Mouse (Mus musculus): Measurements from ENCODE around the gene Tnni3. TPM values are rescaled to one million over a fixed set of nuclear protein-coding genes. Genes with fewer than 3 reads are reported as not detected.

Tnni3 gene
- 7.0 TPM for polyA plus RNA-seq (2014; fragmentation: Illumina TruSeq; extraction: RNeasy Lipid Tissue Mini Kit (QIAGEN cat#74804); ENCODE audit: low read depth, low replicate concordance)

DNA sequence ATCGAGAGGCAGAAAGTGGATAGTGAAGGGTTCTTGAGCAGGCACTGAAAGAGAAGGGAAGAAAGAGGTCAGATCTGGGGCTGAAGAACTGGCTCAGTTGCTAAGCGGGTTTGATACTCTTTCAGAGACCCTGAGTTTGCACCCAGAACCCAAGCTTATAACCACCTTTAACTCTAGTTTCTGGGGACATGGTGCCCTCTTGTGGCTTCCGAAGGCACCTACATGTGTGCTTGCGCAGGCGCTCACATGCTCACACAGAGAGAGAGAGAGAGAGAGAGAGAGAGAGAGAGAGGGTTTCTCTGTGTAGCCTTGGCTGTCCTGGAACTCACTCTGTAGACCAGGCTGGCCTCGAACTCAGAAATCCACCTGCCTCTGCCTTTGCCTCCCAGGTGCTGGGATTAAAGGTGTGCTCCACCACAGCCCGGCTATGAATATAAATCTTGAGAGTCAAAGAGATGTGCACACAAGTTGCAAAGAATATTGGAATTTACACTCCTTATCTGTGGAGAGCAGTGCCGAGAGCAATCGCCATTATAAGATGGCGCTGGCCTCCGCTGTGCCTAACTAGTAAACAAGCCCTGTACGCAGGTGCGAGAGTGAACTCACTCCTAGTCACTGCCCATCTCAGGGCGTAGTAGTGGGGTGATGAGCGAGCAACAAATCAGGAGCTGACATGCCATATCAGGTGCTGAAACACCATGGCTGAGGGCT, at the start of gene Tnni3:
Tnni3 (minus strand) TSS at position 18 of the 711 bp plus-strand sequence.

DNA sequence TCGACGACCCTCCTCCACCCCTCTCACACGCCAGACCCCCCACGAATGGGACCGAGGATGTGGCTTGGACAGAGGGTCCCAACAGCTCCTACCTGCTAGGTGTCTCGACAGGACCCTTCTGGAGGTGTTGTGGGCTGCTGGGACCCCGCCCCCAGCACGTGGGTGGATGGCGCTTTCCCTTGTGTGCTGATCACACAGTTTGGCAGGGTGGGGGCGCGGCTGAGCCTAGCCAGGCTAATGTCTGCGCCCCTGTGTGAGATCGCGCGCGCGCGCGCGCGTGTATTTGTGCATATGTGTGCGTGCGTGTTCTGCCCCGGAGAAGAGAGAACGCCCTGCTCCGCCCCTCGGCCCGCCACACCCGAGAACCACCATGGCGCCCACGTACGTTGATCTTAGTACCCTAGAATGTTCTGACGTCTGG, 23.2 kb upstream of the Tnni3 start, which contains the start of gene Syt5:
Syt5 (minus strand) TSS at position 321 of the 421 bp plus-strand sequence.

DNA sequence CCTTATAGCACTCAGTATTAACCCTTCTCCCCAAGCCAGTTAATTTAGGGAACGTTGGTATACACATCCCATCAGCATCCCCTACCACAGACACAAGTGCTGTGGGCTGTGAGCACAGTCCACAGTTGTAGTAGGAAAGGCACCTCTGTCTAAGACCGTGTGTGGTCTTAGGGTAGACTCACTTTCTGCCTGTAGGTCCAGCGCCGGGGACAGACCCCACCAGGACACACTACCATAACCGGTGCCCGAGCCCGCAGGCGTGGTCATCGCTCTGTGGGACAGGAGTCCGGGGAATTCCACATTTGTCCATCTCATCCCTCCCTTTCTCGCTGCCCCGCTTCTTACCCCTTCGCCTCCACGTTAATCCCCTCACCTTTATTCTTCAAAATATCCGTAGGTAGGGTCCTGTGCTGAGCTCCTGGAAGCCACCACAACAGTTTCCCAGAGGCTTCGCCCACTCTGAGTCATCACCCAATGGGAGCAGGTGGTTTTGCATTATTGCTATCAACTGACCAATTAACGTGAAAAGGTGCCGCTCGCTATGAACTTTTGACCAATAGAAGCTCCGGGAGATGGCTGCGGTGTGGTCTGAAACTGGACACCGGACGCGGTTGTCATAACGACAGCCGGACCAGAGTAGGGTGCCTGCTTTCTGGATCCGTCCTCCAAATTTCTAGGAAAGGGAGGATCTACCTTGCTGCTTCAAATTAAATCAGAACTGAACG, 8.1 kb upstream of the Tnni3 start, which contains the start of gene Dnaaf3:
Dnaaf3 (minus strand) TSS at position 449 of the 725 bp plus-strand sequence.

DNA sequence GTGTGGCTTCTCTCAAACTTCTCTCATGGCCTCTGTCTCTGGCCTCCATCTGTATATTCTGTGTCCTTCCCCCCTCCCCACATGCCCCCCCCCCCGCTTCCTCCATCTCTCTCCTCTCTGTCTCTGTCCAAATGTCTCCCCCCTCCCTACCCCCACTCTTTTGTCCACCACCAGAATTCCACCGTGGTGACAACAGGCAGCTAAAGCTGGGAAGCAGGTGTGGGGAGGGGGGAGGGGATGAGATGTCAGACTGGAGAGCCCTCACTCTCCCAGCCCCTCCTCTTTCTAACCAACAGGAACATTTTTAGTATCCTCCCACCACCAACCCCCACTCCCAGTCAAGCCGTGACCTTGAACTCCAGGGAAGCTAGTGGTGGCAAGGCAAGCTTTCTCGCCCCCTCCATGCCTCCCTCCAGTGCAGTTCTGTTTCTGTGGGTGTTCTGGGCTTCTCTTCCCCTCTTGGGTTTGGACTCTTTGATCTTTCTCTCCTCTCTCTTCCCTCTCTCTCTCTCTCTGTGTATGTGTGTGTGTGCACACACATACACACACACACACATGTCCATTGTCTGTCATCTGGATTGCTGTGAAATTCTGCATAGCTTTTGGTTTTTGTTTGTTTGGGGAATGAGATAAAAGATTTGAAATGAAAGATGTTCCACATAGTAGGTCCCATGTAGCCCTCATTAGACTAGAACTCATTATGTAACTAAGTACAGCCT, 7.5 kb downstream of the Tnni3 start, which contains the start of gene Tnnt1:
Tnnt1 (minus strand) TSS at position 51 of the 719 bp plus-strand sequence.

DNA sequence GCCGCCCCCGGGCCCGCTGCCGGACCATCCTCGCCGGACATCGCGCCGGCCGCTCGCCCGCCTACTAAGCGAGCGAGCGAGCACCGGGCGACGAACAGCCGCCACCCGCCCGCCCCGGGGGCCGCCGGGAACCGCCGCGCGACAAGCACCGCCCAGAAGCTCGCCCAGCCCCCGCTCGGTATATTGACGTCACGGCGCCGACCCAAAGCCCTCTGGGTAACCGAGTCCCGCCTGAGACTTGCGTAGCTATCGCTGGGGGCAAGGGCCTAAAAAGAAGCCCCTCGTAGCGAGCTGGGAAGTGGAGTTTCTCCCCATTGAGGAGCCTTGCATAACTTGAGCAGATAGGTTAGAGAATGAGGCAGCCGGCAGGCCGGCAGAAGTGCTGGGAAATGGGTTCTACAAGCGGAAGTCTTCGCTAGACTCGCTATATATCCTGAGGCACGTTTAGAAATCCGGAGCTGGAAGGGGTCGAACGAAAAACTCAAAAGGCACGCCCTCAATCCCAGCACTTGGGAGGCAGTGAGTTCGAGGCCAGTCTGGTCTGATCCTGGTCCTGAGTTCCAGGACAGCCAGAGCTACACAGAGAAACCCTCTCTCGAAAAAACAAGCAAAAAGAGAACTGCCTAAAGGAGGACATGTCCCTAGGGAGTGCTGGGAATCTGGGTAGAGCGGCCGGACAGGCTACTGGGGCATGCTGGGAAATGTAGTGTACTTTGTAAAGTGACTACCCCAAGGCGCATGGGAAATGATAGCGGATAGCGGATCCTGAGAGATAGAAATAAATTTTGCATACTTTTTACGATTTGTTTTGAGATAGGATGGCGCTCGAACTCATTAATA, 22.3 kb downstream of the Tnni3 start, which contains the start of gene Ppp1r12c:
Ppp1r12c (minus strand) TSS at position 123 of the 840 bp plus-strand sequence.

Other genes starting within 250 kb of the Tnni3 start
- gene Ncr1, start 186.5 kb downstream of the Tnni3 start, polyA plus RNA-seq (2014; fragmentation: Illumina TruSeq; extraction: RNeasy Lipid Tissue Mini Kit (QIAGEN cat#74804); ENCODE audit: low read depth, low replicate concordance): not detected
- 0.14 TPM for gene Gp6, start 126.5 kb downstream of the Tnni3 start, polyA plus RNA-seq (2014; fragmentation: Illumina TruSeq; extraction: RNeasy Lipid Tissue Mini Kit (QIAGEN cat#74804); ENCODE audit: low read depth, low replicate concordance)
- gene Rdh13, start 78.6 kb downstream of the Tnni3 start, polyA plus RNA-seq (2014; fragmentation: Illumina TruSeq; extraction: RNeasy Lipid Tissue Mini Kit (QIAGEN cat#74804); ENCODE audit: low read depth, low replicate concordance): 1.5 TPM
- gene Eps8l1, start 63.6 kb downstream of the Tnni3 start, polyA plus RNA-seq (2014; fragmentation: Illumina TruSeq; extraction: RNeasy Lipid Tissue Mini Kit (QIAGEN cat#74804); ENCODE audit: low read depth, low replicate concordance): 0.11 TPM
- 13.2 TPM for gene Ppp1r12c, start 22.5 kb downstream of the Tnni3 start, polyA plus RNA-seq (2014; fragmentation: Illumina TruSeq; extraction: RNeasy Lipid Tissue Mini Kit (QIAGEN cat#74804); ENCODE audit: low read depth, low replicate concordance)
- gene Tnnt1, start 7.8 kb downstream of the Tnni3 start, polyA plus RNA-seq (2014; fragmentation: Illumina TruSeq; extraction: RNeasy Lipid Tissue Mini Kit (QIAGEN cat#74804); ENCODE audit: low read depth, low replicate concordance): not detected
- 2.3 TPM for gene Dnaaf3, start 8.2 kb upstream of the Tnni3 start, polyA plus RNA-seq (2014; fragmentation: Illumina TruSeq; extraction: RNeasy Lipid Tissue Mini Kit (QIAGEN cat#74804); ENCODE audit: low read depth, low replicate concordance)
- gene Syt5, start 23.3 kb upstream of the Tnni3 start, polyA plus RNA-seq (2014; fragmentation: Illumina TruSeq; extraction: RNeasy Lipid Tissue Mini Kit (QIAGEN cat#74804); ENCODE audit: low read depth, low replicate concordance): 2.7 TPM
- 0.13 TPM for gene Ptprh, start 79.8 kb upstream of the Tnni3 start, polyA plus RNA-seq (2014; fragmentation: Illumina TruSeq; extraction: RNeasy Lipid Tissue Mini Kit (QIAGEN cat#74804); ENCODE audit: low read depth, low replicate concordance)
- 4.2 TPM for gene Tmem86b, start 107.2 kb upstream of the Tnni3 start, polyA plus RNA-seq (2014; fragmentation: Illumina TruSeq; extraction: RNeasy Lipid Tissue Mini Kit (QIAGEN cat#74804); ENCODE audit: low read depth, low replicate concordance)
- 17.9 TPM for gene Ppp6r1, start 134.8 kb upstream of the Tnni3 start, polyA plus RNA-seq (2014; fragmentation: Illumina TruSeq; extraction: RNeasy Lipid Tissue Mini Kit (QIAGEN cat#74804); ENCODE audit: low read depth, low replicate concordance)
- 1.2 TPM for gene Hspbp1, start 160.8 kb upstream of the Tnni3 start, polyA plus RNA-seq (2014; fragmentation: Illumina TruSeq; extraction: RNeasy Lipid Tissue Mini Kit (QIAGEN cat#74804); ENCODE audit: low read depth, low replicate concordance)
- gene Brsk1, start 166.4 kb upstream of the Tnni3 start, polyA plus RNA-seq (2014; fragmentation: Illumina TruSeq; extraction: RNeasy Lipid Tissue Mini Kit (QIAGEN cat#74804); ENCODE audit: low read depth, low replicate concordance): 3.7 TPM
- gene Tmem150b, start 201.0 kb upstream of the Tnni3 start, polyA plus RNA-seq (2014; fragmentation: Illumina TruSeq; extraction: RNeasy Lipid Tissue Mini Kit (QIAGEN cat#74804); ENCODE audit: low read depth, low replicate concordance): not detected
- 0.18 TPM for gene Kmt5c, start 215.9 kb upstream of the Tnni3 start, polyA plus RNA-seq (2014; fragmentation: Illumina TruSeq; extraction: RNeasy Lipid Tissue Mini Kit (QIAGEN cat#74804); ENCODE audit: low read depth, low replicate concordance)
- 13.6 TPM for gene Cox6b2, start 228.9 kb upstream of the Tnni3 start, polyA plus RNA-seq (2014; fragmentation: Illumina TruSeq; extraction: RNeasy Lipid Tissue Mini Kit (QIAGEN cat#74804); ENCODE audit: low read depth, low replicate concordance)
- 175 TPM for gene Fam71e2, start 247.1 kb upstream of the Tnni3 start, polyA plus RNA-seq (2014; fragmentation: Illumina TruSeq; extraction: RNeasy Lipid Tissue Mini Kit (QIAGEN cat#74804); ENCODE audit: low read depth, low replicate concordance)

Data from testis, adult 10 weeks (tissue).